Mouse (Mus musculus) liver, postnatal 0 days (tissue): ENCODE measurements at regions not wholly inside any gene's neighbourhood (a gene's known extent, or its start where the extent isn't known, plus 50 kb on each side); places are given as distances from the start of the nearest gene placed in this dataset.

Experiments
- ATAC-seq: fragments of 200-750 bp; cut with Nextera tagmentation; 2 replicates; pipeline ENCODE4 v1.8.0; 2017; ENCODE audit warnings: mild to moderate bottlenecking, moderate library complexity
- DNase-seq: peaks from one replicate; pipeline ENCODE4 v3.0.0-alpha.2; 2016
- H3K27ac ChIP-seq: fragments of 300-500 bp; sonication (generic); 2 replicates; pipeline ENCODE4 v1.5.1; 2014; ENCODE audit warnings: antibody characterized with exemption, moderate library complexity, mild to moderate bottlenecking, low read depth
- H3K27me3 ChIP-seq: fragments of 300-500 bp; sonication (generic); 2 replicates; pipeline ENCODE4 v1.6.1; 2014; ENCODE audit warnings: low read length, control low read depth, mixed read lengths; ENCODE audit not compliant: insufficient read depth
- H3K36me3 ChIP-seq: fragments of 300-500 bp; sonication (generic); replicated peaks from 2 replicates; pipeline ENCODE4 v1.6.1; 2014; ENCODE audit warnings: mild to moderate bottlenecking, control low read depth, low read length, moderate library complexity, mixed read lengths; ENCODE audit not compliant: insufficient read depth
- H3K4me1 ChIP-seq: fragments of 300-500 bp; sonication (generic); 2 replicates; pipeline ENCODE4 v1.6.1; 2014; ENCODE audit warnings: antibody characterized with exemption, mild to moderate bottlenecking, control low read depth; ENCODE audit not compliant: insufficient read depth
- H3K4me2 ChIP-seq: fragments of 300-500 bp; sonication (generic); 2 replicates; pipeline ENCODE4 v1.6.1; 2014; ENCODE audit warnings: low read depth, mild to moderate bottlenecking, low read length, moderate library complexity, mixed read lengths
- H3K4me3 ChIP-seq: fragments of 300-500 bp; sonication (generic); 2 replicates; pipeline ENCODE4 v1.5.1; 2014; ENCODE audit warnings: low read depth, low read length
- H3K9ac ChIP-seq: fragments of 300-500 bp; sonication (generic); replicated peaks from 2 replicates; pipeline ENCODE4 v1.6.1; 2014; ENCODE audit warnings: mild to moderate bottlenecking, moderate library complexity
- H3K9me3 ChIP-seq: fragments of 300-500 bp; sonication (generic); 2 replicates; pipeline ENCODE4 v1.6.1; 2016; ENCODE audit warnings: mild to moderate bottlenecking, control low read depth, low read length, mixed read lengths
- CTCF ChIP-seq: sonication (generic); IDR thresholded peaks from 2 replicates; pipeline ENCODE4 v1.5.1; 2016; ENCODE audit warnings: antibody characterized with exemption, low read depth
- EP300 ChIP-seq: IDR thresholded peaks from 2 replicates; pipeline ENCODE4 v1.6.1; 2016; ENCODE audit warnings: antibody characterized with exemption, low read depth, mild to moderate bottlenecking
- WGBS: fragments of 180-500 bp; shearing (Covaris S2); extraction: QIAGEN DNeasy Blood & Tissue Kit; methylation state at CpG from one replicate; pipeline ENCODE4 v1.1.7; 2014; ENCODE audit not compliant: insufficient replicate concordance; 5-methylcytosine and 5-hydroxymethylcytosine counted together

DNA sequence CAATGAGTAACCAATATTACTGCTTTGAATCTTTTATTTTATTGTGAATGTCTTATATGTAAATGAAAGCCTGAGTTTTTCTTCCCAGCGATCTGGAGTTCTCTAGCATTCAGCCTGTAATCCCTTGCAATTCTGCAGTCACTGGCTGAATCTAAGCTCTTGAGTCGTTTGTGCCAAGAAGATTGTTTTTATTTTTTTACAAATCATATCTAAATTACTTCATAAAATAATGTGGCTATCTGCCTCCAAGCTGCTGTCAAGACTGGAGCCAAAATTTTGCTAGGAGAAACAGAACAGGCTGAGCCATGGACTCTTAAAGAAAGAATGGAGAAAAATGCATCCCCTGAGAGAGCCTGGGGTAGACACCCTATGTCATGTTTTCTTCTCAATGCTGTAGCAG lies 455.4 kb upstream of the Gm26657 start:
- Histone ChIP-seq H3K27ac (no peak overlapping the region), H3K27me3 (no peaks in the 10 kb centered on the region), H3K4me2 (no peak overlapping the region), H3K4me1 (no peaks in the 10 kb centered on the region), H3K9me3 (no peaks in the 10 kb centered on the region), H3K4me3 (no peak overlapping the region), H3K36me3 (no peaks in the 10 kb centered on the region), H3K9ac (no peak overlapping the region)
- DNase-seq (no peak), ATAC-seq (no peak)
- TF ChIP-seq EP300 (no peak), CTCF (no peak)
- WGBS, result 57% methylated on average over 2 of the region's 2 CpGs

DNA sequence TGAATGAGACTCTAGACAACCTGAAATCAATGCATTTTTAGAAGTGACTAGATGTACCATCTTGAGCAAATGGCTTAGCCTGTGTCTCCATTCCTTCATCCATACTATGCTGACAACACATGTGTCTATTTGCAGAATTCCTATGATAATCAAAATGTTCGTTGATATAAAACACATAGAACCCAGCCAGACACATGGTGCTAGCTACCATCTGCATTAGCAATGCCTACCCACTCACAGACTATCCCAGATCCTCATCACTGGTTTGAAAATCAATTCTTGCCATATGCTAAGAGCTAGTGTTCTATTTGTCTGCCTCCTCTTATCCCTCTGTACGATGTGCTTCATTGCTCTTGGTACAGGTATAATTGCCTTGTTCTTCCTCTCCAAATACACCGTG lies 464.0 kb upstream of the Gm26657 start:
- 77% methylated on average over 3 of the region's 3 CpGs for WGBS
- TF ChIP-seq CTCF, result no peak

GRCm38 (mm10) chr4:56271390-56271789 lies 468.5 kb upstream of the Gm26657 start:
- Histone ChIP-seq H3K36me3 (no peaks in the 10 kb centered on the region), H3K9me3 (no peaks in the 10 kb centered on the region), H3K4me2 (no peak overlapping the region), H3K9ac (no peak overlapping the region), H3K27ac (no peak overlapping the region), H3K4me3 (no peak overlapping the region), H3K27me3 (no peaks in the 10 kb centered on the region), H3K4me1 (no peaks in the 10 kb centered on the region)
- DNase-seq (no peak), ATAC-seq (no peak)
- WGBS, result 83% methylated on average over 4 of the region's 4 CpGs
- no peak for TF ChIP-seq EP300
- TF ChIP-seq CTCF, result no peak

More for the DNA sequence above, 464.0 kb upstream of the Gm26657 start:
- Histone ChIP-seq H3K4me3 (no peak overlapping the region), H3K27ac (no peak overlapping the region), H3K9me3 (no peaks in the 10 kb centered on the region), H3K27me3 (no peaks in the 10 kb centered on the region), H3K9ac (no peak overlapping the region), H3K36me3 (no peaks in the 10 kb centered on the region), H3K4me1 (no peaks in the 10 kb centered on the region), H3K4me2 (no peak overlapping the region)
- ATAC-seq, result no peak
- DNase-seq, result no peak

DNA sequence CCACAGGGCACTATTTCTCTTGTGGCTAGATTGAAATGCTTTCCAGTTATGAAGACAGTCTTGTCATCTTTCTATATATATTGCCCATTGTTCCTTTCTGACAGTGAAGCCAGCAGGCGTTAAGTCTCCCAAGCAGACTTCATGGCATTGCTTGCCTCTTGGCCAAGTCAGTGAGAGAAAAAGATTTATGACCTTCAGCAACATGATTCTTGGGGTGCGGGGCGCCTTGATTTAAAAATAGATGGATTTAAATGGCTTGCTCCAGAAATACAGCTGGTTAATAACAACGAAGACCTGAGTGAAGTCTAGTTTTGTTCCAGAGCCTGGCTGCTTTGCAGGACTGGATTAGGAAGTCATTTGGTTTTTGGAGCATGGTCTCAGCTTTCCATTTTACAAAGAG lies 475.2 kb upstream of the Gm26657 start:
- H3K9ac ChIP-seq, result no peak overlapping the region
- H3K4me1 ChIP-seq, result no peaks in the 10 kb centered on the region
- TF ChIP-seq EP300, result no peak
- TF ChIP-seq CTCF, result no peak
- no peak overlapping the region for H3K27ac ChIP-seq
- no peaks in the 10 kb centered on the region for H3K9me3 ChIP-seq
- ATAC-seq (no peak), DNase-seq (no peak)
- WGBS, result 76% methylated on average over 4 of the region's 4 CpGs
- H3K36me3 ChIP-seq, result no peaks in the 10 kb centered on the region
- H3K27me3 ChIP-seq, result no peaks in the 10 kb centered on the region
- no peak overlapping the region for H3K4me2 ChIP-seq
- H3K4me3 ChIP-seq, result no peak overlapping the region

DNA sequence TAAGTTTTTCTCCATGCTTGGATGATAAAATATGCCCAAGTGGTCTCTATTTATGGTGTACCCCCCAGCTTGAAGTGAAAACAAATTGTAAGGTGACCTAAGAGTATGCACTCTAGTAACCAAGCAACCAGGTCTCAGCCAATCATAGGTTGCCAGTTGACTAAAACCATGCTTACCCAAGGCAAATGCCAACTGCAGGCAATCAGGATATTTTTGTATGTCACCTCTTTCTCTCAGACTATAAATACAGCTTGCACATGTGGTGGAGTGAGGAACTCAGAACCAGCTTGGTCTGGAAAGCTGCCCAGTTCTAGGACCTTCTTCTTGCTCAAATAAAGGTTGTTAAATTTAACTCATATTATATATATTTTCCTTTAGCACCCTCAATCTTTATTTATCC lies 476.0 kb upstream of the Gm26657 start:
- ATAC-seq (no peak), DNase-seq (no peak)
- H3K36me3 ChIP-seq, result no peaks in the 10 kb centered on the region
- no peaks in the 10 kb centered on the region for H3K9me3 ChIP-seq
- no peak overlapping the region for H3K9ac ChIP-seq
- TF ChIP-seq CTCF (no peak), EP300 (no peak)
- no peak overlapping the region for H3K4me3 ChIP-seq
- no peaks in the 10 kb centered on the region for H3K4me1 ChIP-seq
- H3K27me3 ChIP-seq, result no peaks in the 10 kb centered on the region
- no peak overlapping the region for H3K4me2 ChIP-seq
- no peak overlapping the region for H3K27ac ChIP-seq

DNA sequence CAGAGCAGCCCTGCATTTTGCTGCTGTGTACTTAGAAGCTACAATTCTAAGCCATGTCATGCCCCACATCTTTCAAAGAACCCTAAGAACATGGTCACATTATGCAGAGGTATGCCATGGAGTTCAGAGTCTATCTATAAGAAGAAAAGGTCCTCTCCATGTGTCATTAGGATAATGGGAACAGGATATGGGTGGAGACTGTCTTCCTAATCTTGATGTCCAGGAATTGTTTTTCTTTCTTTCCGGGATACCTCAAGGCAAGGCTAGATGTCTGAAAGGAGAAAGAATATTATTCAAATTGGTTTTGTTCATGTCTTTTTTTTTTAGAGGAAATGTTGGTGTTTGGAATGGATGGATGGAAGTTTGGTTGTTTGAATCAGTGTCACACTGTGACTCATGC lies 477.3 kb upstream of the Gm26657 start:
- Histone ChIP-seq H3K4me3 (no peak overlapping the region), H3K27ac (no peak overlapping the region), H3K27me3 (no peaks in the 10 kb centered on the region), H3K36me3 (no peaks in the 10 kb centered on the region), H3K9ac (no peak overlapping the region), H3K4me2 (no peak overlapping the region), H3K4me1 (no peaks in the 10 kb centered on the region), H3K9me3 (no peaks in the 10 kb centered on the region)
- DNase-seq, result no peak
- ATAC-seq, result no peak
- no peak for TF ChIP-seq CTCF
- no peak for TF ChIP-seq EP300
- whole genome bisulfite sequencing, result 62% methylated on average over 1 of the region's 1 CpGs

DNA sequence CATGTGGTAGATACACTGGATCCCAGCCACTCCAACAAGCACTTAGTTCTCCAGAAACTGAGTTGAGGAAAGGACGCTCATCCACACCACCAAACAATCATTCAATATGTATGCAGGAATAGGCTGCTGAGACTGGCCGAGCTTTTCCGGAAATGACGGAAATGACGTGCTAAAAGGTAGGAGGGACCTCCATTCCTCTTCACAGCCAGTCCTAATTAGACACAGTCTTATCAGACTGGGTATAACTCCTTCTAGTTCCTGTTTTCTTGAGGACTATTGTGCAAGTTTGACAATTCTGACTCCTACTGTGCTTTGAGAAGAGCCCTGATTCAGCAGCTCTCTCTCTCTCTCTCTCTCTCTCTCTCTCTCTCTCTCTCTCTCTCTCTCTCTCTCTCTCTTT lies 477.9 kb upstream of the Gm26657 start:
- 48% methylated on average over 5 of the region's 5 CpGs for WGBS
- no peaks in the 10 kb centered on the region for H3K4me1 ChIP-seq
- 0 out of 2 replicates have a peak, but pooled peaks have one; percentile 21 for ATAC-seq

More for the DNA sequence above, 477.9 kb upstream of the Gm26657 start:
- Histone ChIP-seq H3K27ac (no peak overlapping the region), H3K36me3 (no peaks in the 10 kb centered on the region), H3K9me3 (no peaks in the 10 kb centered on the region), H3K4me3 (no peak overlapping the region), H3K4me2 (no peak overlapping the region), H3K9ac (no peak overlapping the region), H3K27me3 (no peaks in the 10 kb centered on the region)
- TF ChIP-seq CTCF (no peak), EP300 (no peak)
- DNase-seq, result no peak
